Mouse (Mus musculus) kidney, embryonic 16.5 days (tissue): ENCODE data around the gene Hoxd9. TPM values are rescaled to one million over a fixed set of nuclear protein-coding genes. Genes with fewer than 3 reads are reported as not detected.

Source experiments
- microRNA counts: library from miRNA; unstranded; fragments of <30 nt; microRNA quantifications from one replicate; lab custom pipeline; 2016
- microRNA-seq: library from miRNA; unstranded; fragments of <30 nt; microRNA quantifications from one replicate; pipeline ENCODE4, GENCODE M21; 2016
- polyA plus RNA-seq: library from polyadenylated mRNA; unstranded; fragments of >200 nt; fragmentation: Nextera tagmentation; extraction: Ambion mirVana; gene quantifications from 2 replicates; pipeline ENCODE4 v1.2.1, GENCODE M21; 2015

Gene Hoxd9
- polyA plus RNA-seq, 1 experiment from 2014 or later: 38.4 TPM

MicroRNAs within 50 kb of the gene (microRNA counts, 519-probe panel; counts per million panel counts)
- 4,746 counts per million, percentile 95 among the panel's probes with 10 or more counts for microRNA mmu-miR-10b (lab: Ali Mortazavi, UCI)

Small RNA genes lying within 50 kb of the gene (microRNA-seq; reads per million reads assigned to microRNA genes)
- gene Gm44463 (not detected), gene Mir10b (66,701 reads per million, percentile 99 among the genes with 10 or more reads in this experiment)

Other genes with a start within 250 kb of the Hoxd9 start
- gene Lnpk, start 118.3 kb upstream of the Hoxd9 start, polyA plus RNA-seq: 18.1 and 20.7 TPM in 2 replicates
- not detected in 2 replicates for gene Evx2, start 38.2 kb upstream of the Hoxd9 start, polyA plus RNA-seq
- gene Hoxd13, start 29.4 kb upstream of the Hoxd9 start, polyA plus RNA-seq: 0.24 and 0.36 TPM in 2 replicates
- gene Hoxd12, start 22.7 kb upstream of the Hoxd9 start, polyA plus RNA-seq: 4.5 and 4.7 TPM in 2 replicates
- gene Hoxd11, start 18.2 kb upstream of the Hoxd9 start, polyA plus RNA-seq: 13.9 and 17.9 TPM in 2 replicates
- 33.5 and 38.5 TPM in 2 replicates for gene Hoxd10, start 5.8 kb upstream of the Hoxd9 start, polyA plus RNA-seq
- gene Hoxd8, start 6.9 kb downstream of the Hoxd9 start, polyA plus RNA-seq: 41.0 and 45.6 TPM in 2 replicates
- 14.6 and 15.4 TPM in 2 replicates for gene Hoxd3, start 14.2 kb downstream of the Hoxd9 start, polyA plus RNA-seq
- gene Hoxd4, start 14.2 kb downstream of the Hoxd9 start, polyA plus RNA-seq: 4.5 and 4.9 TPM in 2 replicates
- 1.3 and 2.1 TPM in 2 replicates for gene Gm28230, start 29.0 kb downstream of the Hoxd9 start, polyA plus RNA-seq
- gene Hoxd1, start 65.3 kb downstream of the Hoxd9 start, polyA plus RNA-seq: 0.99 and 1.00 TPM in 2 replicates
- 133 and 136 TPM in 2 replicates for gene Mtx2, start 128.1 kb downstream of the Hoxd9 start, polyA plus RNA-seq